Comparison of ENCODE assay signal across 19 mouse cellular contexts in the genomic region with DNA sequence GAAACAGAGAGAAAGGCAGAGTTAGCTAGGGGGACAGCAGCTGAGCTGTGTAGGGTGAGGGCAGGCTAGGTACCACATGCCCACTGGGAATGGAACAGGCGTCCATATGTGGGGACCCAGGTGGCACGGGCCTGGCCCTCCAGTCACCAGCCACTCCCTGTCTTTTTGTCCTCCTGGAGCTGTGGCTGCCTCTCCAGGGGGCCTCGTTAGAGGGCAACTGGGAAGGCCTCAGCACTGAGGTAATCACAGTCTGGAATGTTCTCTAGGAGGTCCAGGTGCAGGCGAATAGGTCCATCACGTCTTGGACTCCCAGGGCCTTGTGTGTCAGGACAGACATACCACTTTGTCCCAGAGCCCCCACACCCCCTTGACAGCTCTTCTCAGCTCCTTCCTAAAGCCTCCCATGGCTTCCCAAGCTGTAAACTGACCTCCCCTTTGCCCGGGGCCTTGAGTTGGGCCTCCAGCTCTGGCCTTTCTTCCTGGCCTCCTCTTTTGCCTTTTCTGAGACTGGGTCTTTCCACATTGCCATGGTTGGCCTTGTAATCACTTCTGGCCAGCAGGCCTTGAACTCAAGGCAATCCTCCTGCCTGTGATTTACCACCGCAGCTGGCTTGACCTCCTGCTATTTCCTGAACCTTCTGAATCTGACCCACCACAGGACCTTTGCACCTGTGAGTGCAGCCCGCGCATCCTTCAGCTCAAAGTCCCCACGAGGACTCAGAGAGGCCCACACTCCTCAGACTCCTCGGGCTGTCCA. TPM values are rescaled to one million over a fixed set of nuclear protein-coding genes. Genes with fewer than 3 reads are reported as not detected.
DNase-seq lines count a peak whose midpoint lies in the region; ATAC-seq and TF ChIP-seq lines count a peak whose summit lies in the region.
"Had no signal": no experiment of that assay in that cellular context is flagged by ENCODE, and none has a peak within 500 bp of the region (broad histone marks: within the 10 kb centered on the region; RNA-seq: fewer than 3 reads in every experiment).

No protein-coding gene starts in this region.

- H3K4me2 ChIP-seq in heart, embryonic 16.5 days (ENCODE audit: low read depth, low read length) = no peak overlapping the region
- no peak overlapping the region for H3K4me2 ChIP-seq in lung, postnatal 0 days (replicated peaks; ENCODE audit: low read depth, low read length)
- no peak overlapping the region for H3K4me2 ChIP-seq in stomach, embryonic 16.5 days (ENCODE audit: low read depth, low read length)
- H3K4me2 ChIP-seq: forebrain, embryonic 15.5 days; limb, embryonic 12.5 days; liver, embryonic 15.5 days; midbrain, embryonic 12.5 days had no signal

- H3K27ac ChIP-seq in heart, embryonic 16.5 days (ENCODE audit: low read length) = no peak overlapping the region
- no peak overlapping the region for H3K27ac ChIP-seq in lung, postnatal 0 days (ENCODE audit: low read length)
- H3K27ac ChIP-seq in stomach, embryonic 16.5 days (ENCODE audit: low read length) = no peak overlapping the region
- H3K27ac ChIP-seq: forebrain, embryonic 15.5 days; left cerebral cortex, adult 2 months; limb, embryonic 12.5 days; liver, embryonic 15.5 days; macrophage; midbrain, embryonic 12.5 days had no signal

- 65% methylated on average over 11 of the region's 11 CpGs for WGBS in heart, embryonic 16.5 days
- WGBS in lung, postnatal 0 days = 69% methylated on average over 10 of the region's 11 CpGs
- 72% methylated on average over 11 of the region's 11 CpGs for WGBS in stomach, embryonic 16.5 days

- H3K4me1 ChIP-seq in heart, embryonic 16.5 days (ENCODE audit: control insufficient read depth, insufficient read depth, low read length) = 0 out of 2 replicates have a peak, but pooled peaks cover 3% of the 10 kb centered on the region
- H3K4me1 ChIP-seq in lung, postnatal 0 days (ENCODE audit: insufficient read depth, low read depth, low read length) = no peaks in the 10 kb centered on the region
- H3K4me1 ChIP-seq in stomach, embryonic 16.5 days (ENCODE audit: control insufficient read depth, insufficient read depth, low read length) = peaks cover 8% of the 10 kb centered on the region; the same call in 1 of the 2 replicates
- H3K4me1 ChIP-seq: forebrain, embryonic 15.5 days; midbrain, embryonic 12.5 days had no signal

- H3K9ac ChIP-seq in heart, embryonic 16.5 days (ENCODE audit: low read length) = peak overlapping the region; percentile 18
- H3K9ac ChIP-seq in lung, postnatal 0 days (replicated peaks; ENCODE audit: low read depth) = no peak overlapping the region
- peak overlapping the region; percentile 49; the same call in 1 of the 2 replicates for H3K9ac ChIP-seq in stomach, embryonic 16.5 days (ENCODE audit: low read length)
- H3K9ac ChIP-seq: forebrain, embryonic 15.5 days; limb, embryonic 12.5 days; liver, embryonic 15.5 days; midbrain, embryonic 12.5 days had no signal

- no peaks in the 10 kb centered on the region for H3K36me3 ChIP-seq in heart, embryonic 16.5 days (ENCODE audit: control insufficient read depth, insufficient read depth)
- no peaks in the 10 kb centered on the region for H3K36me3 ChIP-seq in lung, postnatal 0 days (ENCODE audit: insufficient read depth, low read length)
- no peaks in the 10 kb centered on the region for H3K36me3 ChIP-seq in stomach, embryonic 16.5 days (ENCODE audit: control insufficient read depth, insufficient read depth, low read length)
- H3K36me3 ChIP-seq: forebrain, embryonic 15.5 days; limb, embryonic 12.5 days; liver, embryonic 15.5 days; midbrain, embryonic 12.5 days had no signal

- DNase-seq in adrenal gland, adult 8-10 months = peak; percentile 70
- no peak for DNase-seq in adrenal gland, postnatal 25 days
- DNase-seq in heart, adult 18-20 months = no peak
- DNase-seq in lung, postnatal 0 days (ENCODE audit: low spot score) = peak; percentile 56
- no peak for DNase-seq in lung, postnatal 36 days
- DNase-seq: cerebellum, adult 9-10 months; kidney, postnatal 10 days; right cerebral cortex, postnatal 4 days; thymus, adult 2 months had no signal

- no peaks in the 10 kb centered on the region for H3K9me3 ChIP-seq in heart, embryonic 16.5 days (replicated peaks; ENCODE audit: control insufficient read depth, low read length)
- H3K9me3 ChIP-seq in lung, postnatal 0 days (ENCODE audit: low read length) = no peaks in the 10 kb centered on the region
- no peaks in the 10 kb centered on the region for H3K9me3 ChIP-seq in stomach, embryonic 16.5 days (replicated peaks; ENCODE audit: control insufficient read depth, low read length)
- H3K9me3 ChIP-seq: forebrain, embryonic 15.5 days; limb, embryonic 12.5 days; liver, embryonic 15.5 days; midbrain, embryonic 12.5 days had no signal

- H3K27me3 ChIP-seq in heart, embryonic 16.5 days (ENCODE audit: control insufficient read depth, insufficient read depth, low read length) = no peaks in the 10 kb centered on the region
- no peaks in the 10 kb centered on the region for H3K27me3 ChIP-seq in lung, postnatal 0 days (replicated peaks; ENCODE audit: insufficient read depth, low read length)
- no peaks in the 10 kb centered on the region for H3K27me3 ChIP-seq in stomach, embryonic 16.5 days (ENCODE audit: control insufficient read depth, insufficient read depth, low read length)
- H3K27me3 ChIP-seq: forebrain, embryonic 15.5 days; limb, embryonic 12.5 days; liver, embryonic 15.5 days; midbrain, embryonic 12.5 days had no signal

- no peak overlapping the region for H3K4me3 ChIP-seq in heart, embryonic 16.5 days (ENCODE audit: low read length)
- no peak overlapping the region for H3K4me3 ChIP-seq in lung, postnatal 0 days (ENCODE audit: low read depth, low read length)
- no peak overlapping the region for H3K4me3 ChIP-seq in stomach, embryonic 16.5 days (replicated peaks; ENCODE audit: low read length)
- H3K4me3 ChIP-seq: forebrain, embryonic 15.5 days; left cerebral cortex, adult 2 months; limb, embryonic 12.5 days; liver, embryonic 15.5 days; midbrain, embryonic 12.5 days had no signal

- no peak for ATAC-seq in heart, embryonic 16.5 days (replicated peaks; ENCODE audit: extremely low read depth, insufficient read depth, low FRiP score)
- peak; percentile 59 for ATAC-seq in lung, postnatal 0 days
- peak; percentile 49 for ATAC-seq in stomach, embryonic 16.5 days (ENCODE audit: insufficient read depth, low FRiP score)
- ATAC-seq in CD4-positive, CD25-positive, alpha-beta regulatory T cell, adult 4 months = no peak
- ATAC-seq: forebrain, embryonic 15.5 days; inflammation-experienced regulatory T-cells, adult 6 months had no signal

- no peak for TF ChIP-seq EP300 in lung, postnatal 0 days (IDR thresholded peaks at IDR 0.05)

- TF ChIP-seq CTCF in lung, postnatal 0 days (IDR thresholded peaks at IDR 0.05) = no peak

RNA-seq across cellular contexts. Expression of gene Tmem189, which starts 16.7 kb away (rescaled TPM):
- 10 to 100 TPM; 25.5 to 32.1 (median 28.5) TPM for total RNA-seq in adrenal gland, adult 8-10 months (2022)
- total RNA-seq in adrenal gland, postnatal 25 days (2021) = 37.4 and 40.5 TPM in 2 replicates
- 44.5 and 44.9 TPM in 2 replicates for polyA plus RNA-seq in heart, embryonic 16.5 days (2015; fragmentation: Nextera tagmentation; extraction: Ambion mirVana)
- 10 to 100 TPM; 22.0 to 23.0 TPM for total RNA-seq in heart, adult 18-20 months (2021)
- polyA plus RNA-seq in lung, postnatal 0 days (2015; fragmentation: Nextera tagmentation; extraction: Ambion mirVana) = 51.7 and 55.1 TPM in 2 replicates
- 35.7 and 36.8 TPM in 2 replicates for polyA plus RNA-seq in stomach, embryonic 16.5 days (2015; fragmentation: Nextera tagmentation; extraction: Ambion mirVana)
- 10 to 100 TPM; 12.2 to 16.0 TPM for polyA plus RNA-seq in CD4-positive, CD25-positive, alpha-beta regulatory T cell, adult 4 months (2017; shearing (Covaris generic))

RNA-seq across cellular contexts. Expression of gene Cebpb, which starts 17.6 kb away (rescaled TPM):
- 100 to 1,000 TPM in 3 of 4 experiments, 10 to 100 TPM in 1; 91.8 to 623 (median 239) TPM for total RNA-seq in adrenal gland, adult 8-10 months (2022)
- total RNA-seq in adrenal gland, postnatal 25 days (2021) = 483 and 585 TPM in 2 replicates
- 0.51 and 4.9 TPM in 2 replicates for polyA plus RNA-seq in heart, embryonic 16.5 days (2015; fragmentation: Nextera tagmentation; extraction: Ambion mirVana)
- total RNA-seq in heart, adult 18-20 months (2021) = 100 to 1,000 TPM; 127 to 160 TPM
- 108 and 122 TPM in 2 replicates for polyA plus RNA-seq in lung, postnatal 0 days (2015; fragmentation: Nextera tagmentation; extraction: Ambion mirVana)
- polyA plus RNA-seq in stomach, embryonic 16.5 days (2015; fragmentation: Nextera tagmentation; extraction: Ambion mirVana) = 0.69 and 0.92 TPM in 2 replicates
- 1 to 10 TPM in 1 of 2 experiments, under 1 TPM in 1; 0.70 to 2.7 TPM for polyA plus RNA-seq in CD4-positive, CD25-positive, alpha-beta regulatory T cell, adult 4 months (2017; shearing (Covaris generic))

RNA-seq across cellular contexts. Expression of gene Gm20431, which starts 45.1 kb away (rescaled TPM):
- total RNA-seq in adrenal gland, adult 8-10 months (2022) = 10 to 100 TPM; 19.9 to 23.9 (median 22.1) TPM
- 12.1 and 15.7 TPM in 2 replicates for total RNA-seq in adrenal gland, postnatal 25 days (2021)
- 2.2 and 3.0 TPM in 2 replicates for polyA plus RNA-seq in heart, embryonic 16.5 days (2015; fragmentation: Nextera tagmentation; extraction: Ambion mirVana)
- total RNA-seq in heart, adult 18-20 months (2021) = 10 to 100 TPM in 1 of 2 experiments, 1 to 10 TPM in 1; 9.3 to 17.0 TPM
- polyA plus RNA-seq in lung, postnatal 0 days (2015; fragmentation: Nextera tagmentation; extraction: Ambion mirVana) = 5.2 and 8.4 TPM in 2 replicates
- polyA plus RNA-seq in stomach, embryonic 16.5 days (2015; fragmentation: Nextera tagmentation; extraction: Ambion mirVana) = 9.2 TPM in 1 of 2 replicates, not detected in the other
- not detected for polyA plus RNA-seq in CD4-positive, CD25-positive, alpha-beta regulatory T cell, adult 4 months (2017; shearing (Covaris generic))
- polyA plus RNA-seq: inflammation-experienced regulatory T-cells, adult 6 months; macrophage had no signal

Comparison
In these comparisons a context has a peak if more than half of its experiments do, and no peak if none do; other contexts are left out.
1. DNase-seq: peak in adrenal gland, adult 8-10 months (single experiment) and lung, postnatal 0 days (single experiment); none in adrenal gland, postnatal 25 days (single experiment), heart, adult 18-20 months (0 of 2) and lung, postnatal 36 days (single experiment).
2. ATAC-seq: peak in lung, postnatal 0 days (single experiment) and stomach, embryonic 16.5 days (single experiment); none in heart, embryonic 16.5 days (single experiment) and CD4-positive, CD25-positive, alpha-beta regulatory T cell, adult 4 months (single experiment).
3. RNA of gene Cebpb, which starts 17.6 kb away (polyA plus RNA-seq): 108 to 122 TPM in lung, postnatal 0 days; 0.70 to 2.7 TPM in CD4-positive, CD25-positive, alpha-beta regulatory T cell, adult 4 months, 0.69 to 0.92 TPM in stomach, embryonic 16.5 days and 0.51 to 4.9 TPM in heart, embryonic 16.5 days; every median in the first group is over 10 times any median in the second.